Mouse (Mus musculus) heart, embryonic 10.5 days (tissue): ENCODE measurements at regions not wholly inside any gene's neighbourhood (a gene's known extent, or its start where the extent isn't known, plus 50 kb on each side); places are given as distances from the start of the nearest gene placed in this dataset.

Experiments used
- DNase-seq: peaks from one replicate; pipeline ENCODE4 v3.0.0-alpha.2; 2017; ENCODE audit warnings: low spot score
- H3K27ac ChIP-seq: fragments of 300-500 bp; sonication (generic); 2 replicates; pipeline ENCODE4 v1.5.1; 2016; ENCODE audit warnings: mild to moderate bottlenecking
- H3K27me3 ChIP-seq: fragments of 300-500 bp; sonication (generic); 2 replicates; pipeline ENCODE4 v1.6.1; 2016; ENCODE audit warnings: mild to moderate bottlenecking; ENCODE audit not compliant: poor library complexity, insufficient read depth, severe bottlenecking
- H3K36me3 ChIP-seq: fragments of 300-500 bp; sonication (generic); 2 replicates; pipeline ENCODE4 v1.6.1; 2016; ENCODE audit warnings: mild to moderate bottlenecking, moderate library complexity
- H3K4me1 ChIP-seq: fragments of 300-500 bp; sonication (generic); 2 replicates; pipeline ENCODE4 v1.6.1; 2016; ENCODE audit warnings: mild to moderate bottlenecking
- H3K4me3 ChIP-seq: fragments of 300-500 bp; sonication (generic); 2 replicates; pipeline ENCODE4 v1.5.1; 2016; ENCODE audit warnings: mild to moderate bottlenecking, moderate library complexity
- H3K9me3 ChIP-seq: fragments of 300-500 bp; sonication (generic); 2 replicates; pipeline ENCODE4 v1.6.1; 2016; ENCODE audit warnings: mild to moderate bottlenecking, moderate library complexity
- WGBS: fragments of 180-500 bp; shearing (Covaris S2); methylation state at CpG from one replicate; pipeline ENCODE4 v1.1.7; 2016; 5-methylcytosine and 5-hydroxymethylcytosine counted together

- 26% methylated on average over 7 of the region's 7 CpGs for WGBS
- DNase-seq: no peak
- H3K36me3 ChIP-seq: no peaks in the 10 kb centered on the region
- 0 out of 2 replicates have a peak, but pooled peaks cover 4% of the 10 kb centered on the region for H3K4me1 ChIP-seq
- H3K4me3 ChIP-seq: no peak overlapping the region
- H3K27ac ChIP-seq: no peak overlapping the region
- no peaks in the 10 kb centered on the region for H3K9me3 ChIP-seq
- no peaks in the 10 kb centered on the region for H3K27me3 ChIP-seq
These were observed 110.7 kb upstream of the Sp4 start for GRCm38 (mm10) chr12:118411767-118412430.

- Histone ChIP-seq H3K36me3 (no peaks in the 10 kb centered on the region), H3K27ac (no peak overlapping the region), H3K27me3 (no peaks in the 10 kb centered on the region), H3K4me3 (no peak overlapping the region), H3K9me3 (no peaks in the 10 kb centered on the region), H3K4me1 (0 out of 2 replicates have a peak, but pooled peaks cover 4% of the 10 kb centered on the region)
- no peak for DNase-seq
These were observed 109.7 kb upstream of the Sp4 start for GRCm38 (mm10) chr12:118410917-118411316.

GRCm38 (mm10) chr12:118405135-118405534, 103.9 kb upstream of the Sp4 start:
- Histone ChIP-seq H3K27me3 (no peaks in the 10 kb centered on the region), H3K4me3 (no peak overlapping the region), H3K9me3 (no peaks in the 10 kb centered on the region), H3K27ac (no peak overlapping the region), H3K4me1 (no peaks in the 10 kb centered on the region), H3K36me3 (no peaks in the 10 kb centered on the region)
- no peak for DNase-seq

GRCm38 (mm10) chr12:118404171-118404570, 102.9 kb upstream of the Sp4 start:
- no peaks in the 10 kb centered on the region for H3K9me3 ChIP-seq
- no peak for DNase-seq
- no peak overlapping the region for H3K27ac ChIP-seq
- H3K4me3 ChIP-seq: no peak overlapping the region
- H3K4me1 ChIP-seq: no peaks in the 10 kb centered on the region
- H3K36me3 ChIP-seq: no peaks in the 10 kb centered on the region
- no peaks in the 10 kb centered on the region for H3K27me3 ChIP-seq
- WGBS: 76% methylated on average over 5 of the region's 5 CpGs

GRCm38 (mm10) chr12:118403519-118404087, 102.4 kb upstream of the Sp4 start:
- WGBS: 76% methylated on average over 4 of the region's 4 CpGs

GRCm38 (mm10) chr12:118401377-118401776, 100.1 kb upstream of the Sp4 start:
- Histone ChIP-seq H3K4me1 (no peaks in the 10 kb centered on the region), H3K9me3 (no peaks in the 10 kb centered on the region), H3K27ac (no peak overlapping the region), H3K36me3 (no peaks in the 10 kb centered on the region), H3K4me3 (no peak overlapping the region), H3K27me3 (no peaks in the 10 kb centered on the region)
- DNase-seq: no peak

More at GRCm38 (mm10) chr12:118403519-118404087, 102.4 kb upstream of the Sp4 start:
- Histone ChIP-seq H3K27ac (no peak overlapping the region), H3K4me1 (no peaks in the 10 kb centered on the region), H3K9me3 (no peaks in the 10 kb centered on the region), H3K4me3 (no peak overlapping the region), H3K36me3 (no peaks in the 10 kb centered on the region), H3K27me3 (no peaks in the 10 kb centered on the region)
- DNase-seq: no peak

- no peaks in the 10 kb centered on the region for H3K9me3 ChIP-seq
- no peak overlapping the region for H3K4me3 ChIP-seq
- H3K36me3 ChIP-seq: no peaks in the 10 kb centered on the region
- H3K27ac ChIP-seq: no peak overlapping the region
- DNase-seq: no peak
- H3K4me1 ChIP-seq: no peaks in the 10 kb centered on the region
- H3K27me3 ChIP-seq: no peaks in the 10 kb centered on the region
These were observed 90.4 kb upstream of the Sp4 start for GRCm38 (mm10) chr12:118391654-118392053.

GRCm38 (mm10) chr12:118381013-118381412, 79.8 kb upstream of the Sp4 start:
- no peaks in the 10 kb centered on the region for H3K27me3 ChIP-seq
- DNase-seq: no peak
- H3K9me3 ChIP-seq: no peaks in the 10 kb centered on the region
- no peaks in the 10 kb centered on the region for H3K36me3 ChIP-seq
- no peak overlapping the region for H3K4me3 ChIP-seq
- 84% methylated on average over 3 of the region's 3 CpGs for WGBS
- H3K27ac ChIP-seq: no peak overlapping the region
- H3K4me1 ChIP-seq: no peaks in the 10 kb centered on the region

GRCm38 (mm10) chr12:118377898-118378297, 76.7 kb upstream of the Sp4 start:
- H3K9me3 ChIP-seq: no peaks in the 10 kb centered on the region
- H3K27ac ChIP-seq: no peak overlapping the region
- no peaks in the 10 kb centered on the region for H3K4me1 ChIP-seq
- WGBS: 76% methylated on average over 5 of the region's 5 CpGs
- H3K27me3 ChIP-seq: no peaks in the 10 kb centered on the region
- DNase-seq: no peak
- H3K36me3 ChIP-seq: no peaks in the 10 kb centered on the region
- H3K4me3 ChIP-seq: no peak overlapping the region

- no peaks in the 10 kb centered on the region for H3K27me3 ChIP-seq
- no peaks in the 10 kb centered on the region for H3K36me3 ChIP-seq
- DNase-seq: no peak
- no peak overlapping the region for H3K27ac ChIP-seq
- H3K9me3 ChIP-seq: no peaks in the 10 kb centered on the region
- no peaks in the 10 kb centered on the region for H3K4me1 ChIP-seq
- H3K4me3 ChIP-seq: no peak overlapping the region
- 60% methylated on average over 14 of the region's 14 CpGs for WGBS
These were observed 75.6 kb upstream of the Sp4 start for GRCm38 (mm10) chr12:118376521-118377493.

- Histone ChIP-seq H3K4me1 (no peaks in the 10 kb centered on the region), H3K36me3 (no peaks in the 10 kb centered on the region), H3K27ac (no peak overlapping the region), H3K4me3 (no peak overlapping the region), H3K9me3 (no peaks in the 10 kb centered on the region), H3K27me3 (no peaks in the 10 kb centered on the region)
- WGBS: 75% methylated on average over 6 of the region's 6 CpGs
- DNase-seq: no peak
These were observed 72.0 kb upstream of the Sp4 start for GRCm38 (mm10) chr12:118373250-118373649.

GRCm38 (mm10) chr12:118371905-118372304, 70.7 kb upstream of the Sp4 start:
- 84% methylated on average over 4 of the region's 4 CpGs for WGBS

More at GRCm38 (mm10) chr12:118371905-118372304, 70.7 kb upstream of the Sp4 start:
- no peak overlapping the region for H3K4me3 ChIP-seq
- no peak for DNase-seq
- no peaks in the 10 kb centered on the region for H3K9me3 ChIP-seq
- no peaks in the 10 kb centered on the region for H3K36me3 ChIP-seq
- no peaks in the 10 kb centered on the region for H3K27me3 ChIP-seq
- H3K4me1 ChIP-seq: no peaks in the 10 kb centered on the region
- H3K27ac ChIP-seq: no peak overlapping the region
